Mouse (Mus musculus): Measurements from ENCODE around the gene Cdc5l. TPM values are rescaled to one million over a fixed set of nuclear protein-coding genes. Genes with fewer than 3 reads are reported as not detected.
A peak's percentile ranks its signal among the peaks of the same experiment; 100 is the strongest.
"Not testable (repeated sequence)": the region's sequence is repeated elsewhere in the genome, so short reads cannot be mapped to it uniquely, and the experiment has no call there.

Cdc5l gene
- total and polyA plus RNA-seq, 2 experiments from 2014 or later, result 21.5 to 54.2 TPM

DNA sequence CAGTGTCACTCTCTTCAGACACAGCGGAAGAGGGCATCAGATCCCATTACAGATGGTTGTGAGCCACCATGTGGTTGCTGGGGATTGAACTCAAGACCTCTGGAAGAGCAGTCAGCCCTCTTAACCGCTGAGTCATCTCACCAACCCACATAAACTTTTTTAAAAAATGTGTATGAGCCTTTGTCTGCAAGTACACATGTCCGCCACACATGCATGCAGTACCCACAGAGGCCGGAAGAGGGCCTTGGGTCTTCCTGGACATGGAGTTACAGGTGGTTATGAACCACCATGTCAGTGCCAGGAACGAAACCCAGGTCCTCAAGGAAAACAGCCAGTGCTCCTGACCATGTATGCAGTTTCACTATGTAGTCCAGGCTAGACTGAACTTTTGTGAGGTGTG lies 23.9 kb upstream of the Cdc5l start:
- 97% methylated on average over 5 of the region's 5 CpGs for WGBS

DNA sequence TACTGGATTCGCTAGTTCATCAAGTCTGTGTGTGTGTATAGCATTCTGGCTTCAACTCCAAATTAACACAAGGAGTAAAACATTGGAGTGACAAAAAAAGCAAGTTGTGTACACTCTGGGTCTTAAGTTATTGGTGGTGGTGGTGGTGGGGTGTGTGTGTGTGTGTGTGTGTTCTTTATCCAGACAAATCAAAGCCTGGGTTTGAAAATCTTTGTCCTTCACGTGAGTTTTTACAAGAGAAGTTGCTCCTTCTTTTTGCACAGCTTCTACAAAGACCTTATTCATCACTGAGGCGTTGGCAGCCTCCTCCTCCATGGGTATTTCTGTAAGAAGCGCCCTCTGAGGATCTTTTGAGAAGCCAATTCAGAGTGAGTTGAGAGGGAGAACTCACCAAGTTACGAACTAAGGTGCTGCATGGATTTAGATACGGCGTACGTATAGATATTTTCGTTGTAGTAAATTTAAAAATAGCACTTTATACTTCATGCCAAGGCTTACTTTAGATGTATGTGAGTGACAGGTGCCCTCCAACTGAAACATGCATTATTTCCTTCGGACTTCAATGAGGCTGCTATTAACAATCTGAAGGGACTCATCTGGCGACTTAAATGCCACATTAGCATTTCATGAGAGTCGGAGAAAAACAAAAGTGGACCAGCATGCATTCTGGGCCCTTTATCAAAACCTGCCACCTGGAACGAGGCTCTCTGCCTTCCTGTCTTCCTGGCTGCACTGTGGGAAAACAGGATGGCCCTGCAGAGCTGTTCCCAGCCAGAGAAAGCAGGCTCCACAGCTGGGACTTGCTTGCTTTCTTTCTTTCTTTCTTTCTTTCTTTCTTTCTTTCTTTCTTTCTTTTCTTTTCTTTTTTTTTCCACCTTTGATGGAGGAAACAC lies 23.0 kb upstream of the Cdc5l start:
- Histone ChIP-seq H3K4me1 (ENCODE audit: insufficient read depth, low read length) (no peaks in the 10 kb centered on the region), H3K27me3 (ENCODE audit: insufficient read depth, low read length) (no peaks in the 10 kb centered on the region), H3K9ac (replicated peaks; ENCODE audit: low read length) (no peak overlapping the region), H3K36me3 (ENCODE audit: insufficient read depth, low read length) (no peaks in the 10 kb centered on the region), H3K27ac (peak overlapping the region; percentile 51; the same call in 1 of the 2 replicates), H3K4me3 (ENCODE audit: low read length) (no peak overlapping the region), H3K4me2 (ENCODE audit: low read depth, low read length) (0 out of 2 replicates have a peak overlapping the region, but pooled peaks have one; percentile 16), H3K9me3 (ENCODE audit: low read length) (no peaks in the 10 kb centered on the region)
- DNase-seq (ENCODE audit: low spot score) (peak; percentile 32), ATAC-seq (no peak; the same call in 1 of the 2 replicates)
- TF ChIP-seq CTCF (IDR thresholded peaks at IDR 0.05; ENCODE audit: low read depth), result no peak
- WGBS, result 33% methylated on average over 13 of the region's 13 CpGs

More for the DNA sequence above, 23.9 kb upstream of the Cdc5l start:
- no peak overlapping the region for H3K4me3 ChIP-seq (ENCODE audit: low read length)
- no peak overlapping the region for H3K9ac ChIP-seq (replicated peaks; ENCODE audit: low read length)
- TF ChIP-seq CTCF (IDR thresholded peaks at IDR 0.05; ENCODE audit: low read depth), result peak; percentile 20; the same call in 1 of the 2 replicates
- H3K36me3 ChIP-seq (ENCODE audit: insufficient read depth, low read length), result no peaks in the 10 kb centered on the region
- H3K4me1 ChIP-seq (ENCODE audit: insufficient read depth, low read length), result no peaks in the 10 kb centered on the region
- ATAC-seq, result no peak
- no peak overlapping the region for H3K27ac ChIP-seq
- no peak overlapping the region for H3K4me2 ChIP-seq (ENCODE audit: low read depth, low read length)
- DNase-seq (ENCODE audit: low spot score), result no peak
- H3K27me3 ChIP-seq (ENCODE audit: insufficient read depth, low read length), result no peaks in the 10 kb centered on the region
- no peaks in the 10 kb centered on the region for H3K9me3 ChIP-seq (ENCODE audit: low read length)

DNA sequence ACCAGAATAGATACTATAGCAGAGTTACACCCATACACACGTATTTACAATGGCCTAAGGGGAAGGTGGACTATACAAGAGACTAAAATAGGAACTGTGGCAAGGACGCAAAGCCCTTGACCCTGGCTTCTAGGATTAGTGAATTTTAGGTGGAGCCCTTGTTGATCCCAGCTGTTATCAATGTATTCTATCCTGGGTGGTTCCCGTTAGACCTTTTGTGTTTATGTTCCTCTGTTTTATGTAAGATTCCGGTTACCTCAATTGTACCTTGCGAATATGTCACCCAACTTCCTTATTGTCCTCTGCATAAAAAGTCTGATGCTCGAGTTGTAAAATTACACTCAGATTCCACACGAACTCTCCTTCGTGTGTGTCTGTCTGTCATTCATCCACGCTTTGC lies 22.2 kb upstream of the Cdc5l start:
- H3K4me3 ChIP-seq (ENCODE audit: low read length); DNase-seq (ENCODE audit: low spot score); H3K9me3 ChIP-seq (ENCODE audit: low read length); H3K4me1 ChIP-seq (ENCODE audit: insufficient read depth, low read length); ATAC-seq; H3K36me3 ChIP-seq (ENCODE audit: insufficient read depth, low read length); H3K4me2 ChIP-seq (ENCODE audit: low read depth, low read length); H3K27me3 ChIP-seq (ENCODE audit: insufficient read depth, low read length); H3K9ac ChIP-seq (replicated peaks; ENCODE audit: low read length): not testable (repeated sequence)
- WGBS, result 75% methylated on average over 8 of the region's 9 CpGs
- H3K27ac ChIP-seq, result 0 out of 2 replicates have a peak overlapping the region, but pooled peaks have one; percentile 51

GRCm38 (mm10) chr17:45454794-45455193 lies 21.3 kb upstream of the Cdc5l start:
- no peak for TF ChIP-seq CTCF (IDR thresholded peaks at IDR 0.05; ENCODE audit: low read depth)
- Histone ChIP-seq H3K4me3 (ENCODE audit: low read length) (no peak overlapping the region), H3K9me3 (ENCODE audit: low read length) (no peaks in the 10 kb centered on the region), H3K27me3 (ENCODE audit: insufficient read depth, low read length) (no peaks in the 10 kb centered on the region), H3K36me3 (ENCODE audit: insufficient read depth, low read length) (no peaks in the 10 kb centered on the region), H3K4me2 (ENCODE audit: low read depth, low read length) (no peak overlapping the region), H3K9ac (replicated peaks; ENCODE audit: low read length) (no peak overlapping the region), H3K27ac (no peak overlapping the region), H3K4me1 (ENCODE audit: insufficient read depth, low read length) (no peaks in the 10 kb centered on the region)
- ATAC-seq, result no peak
- DNase-seq (ENCODE audit: low spot score), result no peak
- WGBS, result 93% methylated on average over 2 of the region's 2 CpGs

DNA sequence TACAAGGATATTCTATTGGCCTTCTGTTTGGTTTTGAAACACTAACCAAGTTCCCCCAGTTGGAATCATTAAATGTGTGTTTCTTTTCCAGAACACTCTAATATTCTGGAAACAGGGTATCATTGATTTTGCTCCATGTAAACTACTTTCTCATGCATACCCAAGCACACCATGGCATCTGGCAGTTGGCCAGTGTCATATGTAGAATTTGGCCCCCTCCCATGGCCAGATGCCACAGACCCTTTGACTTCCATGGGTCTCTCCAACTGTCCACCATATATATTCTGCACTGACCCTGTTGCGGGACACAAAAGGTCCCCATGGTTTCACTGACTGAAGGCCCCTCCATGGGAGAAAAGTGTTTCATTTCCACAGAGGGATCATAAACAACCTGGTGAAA lies 18.7 kb upstream of the Cdc5l start:
- 71% methylated on average over 1 of the region's 1 CpGs for WGBS
- H3K9me3 ChIP-seq (ENCODE audit: low read length), result no peaks in the 10 kb centered on the region

DNA sequence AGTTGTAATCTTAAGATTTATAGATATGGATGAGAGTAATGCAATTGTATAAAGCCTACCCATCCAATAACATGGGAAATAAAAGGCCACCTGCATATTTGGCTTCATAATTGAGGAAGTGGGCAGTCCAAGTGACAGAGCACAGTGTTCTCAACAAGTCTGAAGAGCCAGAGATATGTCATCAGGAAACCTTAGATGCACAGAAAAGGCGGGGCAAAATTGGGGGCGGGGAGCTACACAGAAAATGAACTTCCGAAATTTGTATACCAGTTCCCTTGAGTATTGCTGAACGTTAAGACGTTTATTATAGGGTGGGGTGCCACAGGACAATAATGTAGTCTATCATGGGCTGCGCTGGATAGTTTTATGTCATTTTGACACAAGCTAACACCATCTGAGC lies 16.6 kb upstream of the Cdc5l start:
- Histone ChIP-seq H3K36me3 (ENCODE audit: insufficient read depth, low read length) (no peaks in the 10 kb centered on the region), H3K4me2 (ENCODE audit: low read depth, low read length) (no peak overlapping the region), H3K27ac (no peak overlapping the region), H3K9ac (replicated peaks; ENCODE audit: low read length) (no peak overlapping the region), H3K4me3 (ENCODE audit: low read length) (no peak overlapping the region), H3K27me3 (ENCODE audit: insufficient read depth, low read length) (no peaks in the 10 kb centered on the region), H3K9me3 (ENCODE audit: low read length) (no peaks in the 10 kb centered on the region), H3K4me1 (ENCODE audit: insufficient read depth, low read length) (no peaks in the 10 kb centered on the region)
- ATAC-seq, result no peak
- no peak for DNase-seq (ENCODE audit: low spot score)
- WGBS, result 96% methylated on average over 6 of the region's 6 CpGs
- TF ChIP-seq CTCF (IDR thresholded peaks at IDR 0.05; ENCODE audit: low read depth), result no peak

More for the DNA sequence above, 18.7 kb upstream of the Cdc5l start:
- H3K4me3 ChIP-seq (ENCODE audit: low read length), result no peak overlapping the region
- peak; percentile 36 for DNase-seq (ENCODE audit: low spot score)
- H3K27ac ChIP-seq, result no peak overlapping the region
- no peaks in the 10 kb centered on the region for H3K4me1 ChIP-seq (ENCODE audit: insufficient read depth, low read length)
- ATAC-seq, result no peak
- H3K36me3 ChIP-seq (ENCODE audit: insufficient read depth, low read length), result no peaks in the 10 kb centered on the region
- H3K9ac ChIP-seq (replicated peaks; ENCODE audit: low read length), result no peak overlapping the region
- no peak for TF ChIP-seq CTCF (IDR thresholded peaks at IDR 0.05; ENCODE audit: low read depth)
- no peak overlapping the region for H3K4me2 ChIP-seq (ENCODE audit: low read depth, low read length)
- H3K27me3 ChIP-seq (ENCODE audit: insufficient read depth, low read length), result no peaks in the 10 kb centered on the region

DNA sequence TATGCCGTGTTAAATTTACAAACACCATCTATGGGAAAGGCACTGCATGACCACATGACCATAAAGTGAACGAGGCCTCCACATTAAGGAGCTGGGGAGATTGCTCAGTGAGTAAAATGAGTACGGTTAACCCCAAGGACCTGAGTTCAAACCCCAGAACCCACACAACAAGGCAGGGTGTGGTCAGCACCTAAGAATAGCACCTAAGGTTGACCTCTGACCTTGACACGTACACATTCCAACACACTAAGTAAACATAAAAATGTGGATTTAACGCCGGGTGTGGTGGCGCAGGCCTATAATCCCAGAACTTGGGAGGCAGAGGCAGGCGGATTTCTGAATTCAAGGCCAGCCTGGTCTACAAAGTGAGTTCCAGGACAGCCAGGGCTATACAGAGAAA lies 16.0 kb upstream of the Cdc5l start:
- no peak overlapping the region for H3K9ac ChIP-seq (replicated peaks; ENCODE audit: low read length)
- H3K36me3 ChIP-seq (ENCODE audit: insufficient read depth, low read length), result no peaks in the 10 kb centered on the region
- ATAC-seq (no peak), DNase-seq (ENCODE audit: low spot score) (no peak)
- no peaks in the 10 kb centered on the region for H3K9me3 ChIP-seq (ENCODE audit: low read length)
- H3K4me3 ChIP-seq (ENCODE audit: low read length), result no peak overlapping the region
- TF ChIP-seq CTCF (IDR thresholded peaks at IDR 0.05; ENCODE audit: low read depth), result no peak
- H3K4me1 ChIP-seq (ENCODE audit: insufficient read depth, low read length), result no peaks in the 10 kb centered on the region
- no peak overlapping the region for H3K4me2 ChIP-seq (ENCODE audit: low read depth, low read length)
- H3K27ac ChIP-seq, result no peak overlapping the region
- no peaks in the 10 kb centered on the region for H3K27me3 ChIP-seq (ENCODE audit: insufficient read depth, low read length)
- WGBS, result 95% methylated on average over 8 of the region's 8 CpGs

All from hindbrain, postnatal 0 days (tissue).